Mouse (Mus musculus) brain, embryonic 14.5 days (tissue): ENCODE results near the gene Ppcdc.

Experiments used
- CTCF ChIP-seq: fragments of 200-500 bp; IDR thresholded peaks from 2 replicates; pipeline ENCODE4 v1.5.1; 2012; ENCODE audit warnings: inconsistent platforms, mild to moderate bottlenecking, moderate library complexity, borderline replicate concordance; ENCODE audit not compliant: insufficient read depth, insufficient read length; ENCODE audit errors: extremely low read depth
- POLR2A ChIP-seq: fragments of 200-500 bp; IDR thresholded peaks from 2 replicates; pipeline ENCODE4 v1.6.1; 2012; ENCODE audit warnings: mild to moderate bottlenecking, inconsistent platforms, borderline replicate concordance; ENCODE audit not compliant: poor library complexity, insufficient read depth, insufficient read length, severe bottlenecking; ENCODE audit errors: extremely low read depth

- TF ChIP-seq CTCF (no peak), POLR2A (no peak)
Observed at GRCm38 (mm10) chr9:57339577-57340210, 100.2 kb downstream of the Ppcdc start.
